Mouse (Mus musculus) liver, embryonic 14.5 days (tissue): Measurements from ENCODE around the gene Tgfb1.

ENCODE experiments used
- CTCF ChIP-seq: IDR thresholded peaks from 2 replicates; pipeline ENCODE4 v1.5.1; 2016; ENCODE audit warnings: antibody characterized with exemption, low read depth, control low read depth
- EP300 ChIP-seq: IDR thresholded peaks from 2 replicates; pipeline ENCODE4 v1.6.1; 2016; ENCODE audit warnings: antibody characterized with exemption, low read depth

DNA sequence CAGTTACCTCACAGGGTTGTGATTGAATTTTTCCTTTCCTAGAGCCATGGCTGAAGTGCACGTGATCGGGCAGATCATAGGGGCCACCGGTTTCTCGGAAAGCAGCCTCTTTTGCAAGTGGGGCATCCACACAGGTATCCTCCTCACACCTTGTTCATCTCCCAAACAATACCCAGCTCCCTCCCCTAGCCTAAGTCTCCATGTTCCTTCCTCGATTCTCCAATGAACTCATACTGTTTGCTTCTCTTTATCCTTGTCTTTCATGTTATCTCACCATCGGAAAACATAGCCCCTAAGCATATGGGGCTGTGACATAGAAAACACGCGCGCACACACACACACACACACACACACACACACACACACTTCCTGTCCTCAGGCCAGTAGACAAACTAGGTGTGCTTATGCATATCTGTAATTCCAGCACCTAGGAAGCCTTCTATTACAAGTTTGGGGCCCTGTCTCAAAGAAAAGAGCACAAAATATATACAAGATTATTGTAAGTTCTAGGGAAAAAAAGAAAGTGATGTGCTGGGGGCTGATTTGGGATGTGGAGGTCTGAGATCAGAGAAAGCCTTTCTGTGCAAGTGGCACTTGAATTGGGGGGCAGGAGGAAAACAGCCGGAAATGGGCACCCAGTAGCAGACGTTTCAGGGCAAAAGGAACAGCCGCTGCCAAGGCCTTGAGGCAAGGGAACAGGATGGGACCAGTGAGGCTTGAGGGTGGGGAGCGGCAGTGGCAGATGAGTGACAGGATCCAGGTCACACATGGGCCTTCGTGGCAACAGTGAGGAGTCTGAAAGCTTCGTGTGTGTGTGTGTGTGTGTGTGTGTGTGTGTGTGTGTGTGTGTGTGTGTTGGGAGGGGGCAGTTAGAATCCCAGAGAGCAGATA lies 5.2 kb upstream of the Tgfb1 start:
- no peak for TF ChIP-seq CTCF
- no peak for TF ChIP-seq EP300
